Comparison of ENCODE assay signal across 10 mouse cellular contexts in genomic region chr7:16263015-16263787, GRCm38 (mm10). TPM values are rescaled to one million over a fixed set of nuclear protein-coding genes. Genes with fewer than 3 reads are reported as not detected.
DNase-seq lines count a peak whose midpoint lies in the region; ATAC-seq and TF ChIP-seq lines count a peak whose summit lies in the region.
"Had no signal": no experiment of that assay in that cellular context is flagged by ENCODE, and none has a peak within 500 bp of the region (broad histone marks: within the 10 kb centered on the region; RNA-seq: fewer than 3 reads in every experiment).

No protein-coding gene starts in this region.

- no peak overlapping the region for H3K4me3 ChIP-seq in kidney, embryonic 15.5 days (replicated peaks)
- H3K4me3 ChIP-seq in heart, postnatal 0 days (ENCODE audit: low read depth, low read length), result no peak overlapping the region
- no peak overlapping the region for H3K4me3 ChIP-seq in stomach, postnatal 0 days (ENCODE audit: low read depth, low read length)
- H3K4me3 ChIP-seq: embryonic facial prominence, embryonic 15.5 days; myocyte had no signal

- no peak for ATAC-seq in kidney, embryonic 15.5 days (replicated peaks; ENCODE audit: low FRiP score)
- no peak for ATAC-seq in heart, postnatal 0 days (ENCODE audit: insufficient read depth, low read depth)
- ATAC-seq in stomach, postnatal 0 days (ENCODE audit: low FRiP score, low TSS enrichment), result no peak

- 31% methylated on average over 8 of the region's 8 CpGs for WGBS in kidney, embryonic 15.5 days
- WGBS in heart, postnatal 0 days, result 26% methylated on average over 8 of the region's 8 CpGs
- WGBS in stomach, postnatal 0 days, result 28% methylated on average over 8 of the region's 8 CpGs

- no peak overlapping the region for H3K9ac ChIP-seq in kidney, embryonic 15.5 days
- H3K9ac ChIP-seq in heart, postnatal 0 days (replicated peaks; ENCODE audit: low read depth, low read length), result no peak overlapping the region
- H3K9ac ChIP-seq in stomach, postnatal 0 days (ENCODE audit: low read length), result no peak overlapping the region
- H3K9ac ChIP-seq: embryonic facial prominence, embryonic 15.5 days had no signal

- TF ChIP-seq CTCF in heart, postnatal 0 days (IDR thresholded peaks at IDR 0.05; ENCODE audit: low read depth), result peak; percentile 77
- TF ChIP-seq CTCF in stomach, postnatal 0 days (IDR thresholded peaks at IDR 0.05; ENCODE audit: low read depth), result peak; percentile 85

- no peaks in the 10 kb centered on the region for H3K4me1 ChIP-seq in kidney, embryonic 15.5 days
- no peaks in the 10 kb centered on the region for H3K4me1 ChIP-seq in heart, postnatal 0 days (ENCODE audit: control insufficient read depth, insufficient read depth)
- H3K4me1 ChIP-seq in stomach, postnatal 0 days (replicated peaks; ENCODE audit: control insufficient read depth, insufficient read depth), result no peaks in the 10 kb centered on the region
- H3K4me1 ChIP-seq: embryonic facial prominence, embryonic 15.5 days had no signal

- DNase-seq in kidney, adult 11 months, result peak; percentile 60
- DNase-seq in R1 (ENCODE audit: low read depth, low spot score), result peak; percentile 88
- DNase-seq in cerebellum, postnatal 25 days, result peak; percentile 80 to 91
- DNase-seq in heart, postnatal 0 days (ENCODE audit: low spot score), result peak; percentile 41
- DNase-seq in layer of hippocampus, postnatal 10 days (ENCODE audit: low spot score in 2 of 2), result peak; percentile 78 to 79
- DNase-seq in mesoderm, embryonic 11.5 days (ENCODE audit: low read depth, low spot score), result peak; percentile 82
- DNase-seq in stomach, postnatal 0 days (ENCODE audit: low spot score), result peak; percentile 74

- H3K27ac ChIP-seq in kidney, embryonic 15.5 days, result no peak overlapping the region
- H3K27ac ChIP-seq in heart, postnatal 0 days (ENCODE audit: low read depth), result no peak overlapping the region
- no peak overlapping the region for H3K27ac ChIP-seq in stomach, postnatal 0 days (replicated peaks)
- H3K27ac ChIP-seq: embryonic facial prominence, embryonic 15.5 days had no signal

- peaks cover 3% of the 10 kb centered on the region; the same call in 1 of the 2 replicates for H3K9me3 ChIP-seq in kidney, embryonic 15.5 days (replicated peaks)
- no peaks in the 10 kb centered on the region for H3K9me3 ChIP-seq in heart, postnatal 0 days (replicated peaks; ENCODE audit: control insufficient read depth, low read length)
- no peaks in the 10 kb centered on the region for H3K9me3 ChIP-seq in stomach, postnatal 0 days (ENCODE audit: control insufficient read depth, low read length)
- H3K9me3 ChIP-seq: embryonic facial prominence, embryonic 15.5 days had no signal

- TF ChIP-seq EP300 in heart, postnatal 0 days (IDR thresholded peaks at IDR 0.05; ENCODE audit: low read depth), result no peak
- no peak for TF ChIP-seq EP300 in stomach, postnatal 0 days (optimal IDR thresholded peaks at IDR 0.05)

- H3K4me2 ChIP-seq in kidney, embryonic 15.5 days, result no peak overlapping the region
- H3K4me2 ChIP-seq in heart, postnatal 0 days (ENCODE audit: low read depth, low read length), result no peak overlapping the region
- H3K4me2 ChIP-seq in stomach, postnatal 0 days (replicated peaks; ENCODE audit: low read depth), result no peak overlapping the region
- H3K4me2 ChIP-seq: embryonic facial prominence, embryonic 15.5 days had no signal

- no peaks in the 10 kb centered on the region for H3K36me3 ChIP-seq in kidney, embryonic 15.5 days
- no peaks in the 10 kb centered on the region for H3K36me3 ChIP-seq in heart, postnatal 0 days (replicated peaks; ENCODE audit: control insufficient read depth, insufficient read depth, low read length)
- no peaks in the 10 kb centered on the region for H3K36me3 ChIP-seq in stomach, postnatal 0 days (ENCODE audit: control insufficient read depth, insufficient read depth, low read length)
- H3K36me3 ChIP-seq: embryonic facial prominence, embryonic 15.5 days had no signal

- H3K27me3 ChIP-seq in kidney, embryonic 15.5 days, result no peaks in the 10 kb centered on the region
- H3K27me3 ChIP-seq in heart, postnatal 0 days (ENCODE audit: control insufficient read depth, insufficient read depth, low read length), result no peaks in the 10 kb centered on the region
- H3K27me3 ChIP-seq in stomach, postnatal 0 days (ENCODE audit: control insufficient read depth, insufficient read depth, low read length), result no peaks in the 10 kb centered on the region
- H3K27me3 ChIP-seq: embryonic facial prominence, embryonic 15.5 days had no signal

RNA-seq across cellular contexts. Expression of gene C5ar1, which starts 3.9 kb away (rescaled TPM):
- 2.5 and 3.7 TPM in 2 replicates for polyA plus RNA-seq in kidney, embryonic 15.5 days (2015; fragmentation: Nextera tagmentation; extraction: Ambion mirVana)
- 2.0 and 3.3 TPM in 2 replicates for total RNA-seq in heart, postnatal 0 days (2014; rRNA removed; ENCODE audit: low replicate concordance)
- polyA plus RNA-seq in heart, postnatal 0 days (2015; fragmentation: Nextera tagmentation; extraction: Ambion mirVana), result 1.9 and 2.2 TPM in 2 replicates
- 1 to 10 TPM; 1.1 to 1.3 TPM for total RNA-seq in layer of hippocampus, postnatal 10 days (2021)
- polyA plus RNA-seq in stomach, postnatal 0 days (2015; fragmentation: Nextera tagmentation; extraction: Ambion mirVana), result 1.9 and 2.0 TPM in 2 replicates
- polyA plus RNA-seq: myocyte had no signal

RNA-seq across cellular contexts. Expression of gene Inafm1, which starts 10.2 kb away (rescaled TPM):
- 16.4 and 19.5 TPM in 2 replicates for polyA plus RNA-seq in kidney, embryonic 15.5 days (2015; fragmentation: Nextera tagmentation; extraction: Ambion mirVana)
- 9.8 and 10.7 TPM in 2 replicates for total RNA-seq in heart, postnatal 0 days (2014; rRNA removed; ENCODE audit: low replicate concordance)
- polyA plus RNA-seq in heart, postnatal 0 days (2015; fragmentation: Nextera tagmentation; extraction: Ambion mirVana), result 7.7 and 9.6 TPM in 2 replicates
- 10 to 100 TPM; 35.4 to 35.8 TPM for total RNA-seq in layer of hippocampus, postnatal 10 days (2021)
- polyA plus RNA-seq in stomach, postnatal 0 days (2015; fragmentation: Nextera tagmentation; extraction: Ambion mirVana), result 28.0 and 29.1 TPM in 2 replicates

RNA-seq across cellular contexts. Expression of gene C5ar2, which starts 19.2 kb away (rescaled TPM):
- polyA plus RNA-seq in kidney, embryonic 15.5 days (2015; fragmentation: Nextera tagmentation; extraction: Ambion mirVana), result 0.04 and 0.08 TPM in 2 replicates
- 0.04 and 0.65 TPM in 2 replicates for total RNA-seq in heart, postnatal 0 days (2014; rRNA removed; ENCODE audit: low replicate concordance)
- 0.60 and 0.67 TPM in 2 replicates for polyA plus RNA-seq in heart, postnatal 0 days (2015; fragmentation: Nextera tagmentation; extraction: Ambion mirVana)
- under 1 TPM; 0.33 to 0.37 TPM for total RNA-seq in layer of hippocampus, postnatal 10 days (2021)
- 0.24 TPM in 2 replicates for polyA plus RNA-seq in stomach, postnatal 0 days (2015; fragmentation: Nextera tagmentation; extraction: Ambion mirVana)
- polyA plus RNA-seq: myocyte had no signal

RNA-seq across cellular contexts. Expression of gene Ccdc9, which starts 23.4 kb away (rescaled TPM):
- 28.9 and 33.0 TPM in 2 replicates for polyA plus RNA-seq in kidney, embryonic 15.5 days (2015; fragmentation: Nextera tagmentation; extraction: Ambion mirVana)
- 5.7 and 43.7 TPM in 2 replicates for total RNA-seq in heart, postnatal 0 days (2014; rRNA removed; ENCODE audit: low replicate concordance)
- polyA plus RNA-seq in heart, postnatal 0 days (2015; fragmentation: Nextera tagmentation; extraction: Ambion mirVana), result 4.7 and 7.2 TPM in 2 replicates
- 10 to 100 TPM; 81.4 to 98.8 TPM for total RNA-seq in layer of hippocampus, postnatal 10 days (2021)
- polyA plus RNA-seq in stomach, postnatal 0 days (2015; fragmentation: Nextera tagmentation; extraction: Ambion mirVana), result 11.5 and 13.0 TPM in 2 replicates

RNA-seq across cellular contexts. Expression of gene Dhx34, which starts 41.4 kb away (rescaled TPM):
- polyA plus RNA-seq in kidney, embryonic 15.5 days (2015; fragmentation: Nextera tagmentation; extraction: Ambion mirVana), result 14.1 and 18.2 TPM in 2 replicates
- total RNA-seq in heart, postnatal 0 days (2014; rRNA removed; ENCODE audit: low replicate concordance), result 16.7 and 19.8 TPM in 2 replicates
- polyA plus RNA-seq in heart, postnatal 0 days (2015; fragmentation: Nextera tagmentation; extraction: Ambion mirVana), result 6.1 and 7.2 TPM in 2 replicates
- 10 to 100 TPM; 10.8 to 11.3 TPM for total RNA-seq in layer of hippocampus, postnatal 10 days (2021)
- 6.9 and 7.9 TPM in 2 replicates for polyA plus RNA-seq in stomach, postnatal 0 days (2015; fragmentation: Nextera tagmentation; extraction: Ambion mirVana)
